Mouse (Mus musculus) brain, embryonic 14.5 days (tissue): ENCODE results near the gene Hoxc10.

Source experiments
- CTCF ChIP-seq: fragments of 200-500 bp; IDR thresholded peaks from 2 replicates; pipeline ENCODE4 v1.5.1; 2012; ENCODE audit warnings: inconsistent platforms, mild to moderate bottlenecking, moderate library complexity, borderline replicate concordance; ENCODE audit not compliant: insufficient read depth, insufficient read length; ENCODE audit errors: extremely low read depth
- POLR2A ChIP-seq: fragments of 200-500 bp; IDR thresholded peaks from 2 replicates; pipeline ENCODE4 v1.6.1; 2012; ENCODE audit warnings: mild to moderate bottlenecking, inconsistent platforms, borderline replicate concordance; ENCODE audit not compliant: poor library complexity, insufficient read depth, insufficient read length, severe bottlenecking; ENCODE audit errors: extremely low read depth

GRCm38 (mm10) chr15:102979936-102980335, 13.3 kb downstream of the Hoxc10 start:
- TF ChIP-seq POLR2A: no peak
- no peak for TF ChIP-seq CTCF
